Comparison of ENCODE assay signal across 14 mouse cellular contexts in genomic region chr12:69471876-69472275, GRCm38 (mm10).
"Had no signal": no experiment of that assay in that cellular context is flagged by ENCODE, and none has a peak within 500 bp of the region (broad histone marks: within the 10 kb centered on the region; RNA-seq: fewer than 3 reads in every experiment).

No protein-coding gene starts in this region.

- H3K9ac ChIP-seq: limb, embryonic 13.5 days; liver, embryonic 15.5 days; neural tube, embryonic 13.5 days had no signal

- H3K27me3 ChIP-seq: limb, embryonic 13.5 days; liver, embryonic 15.5 days; neural tube, embryonic 13.5 days had no signal

- H3K4me2 ChIP-seq: limb, embryonic 13.5 days; liver, embryonic 15.5 days; neural tube, embryonic 13.5 days had no signal

- ATAC-seq: lung, postnatal 0 days had no signal

- H3K4me3 ChIP-seq: limb, embryonic 13.5 days; liver, embryonic 15.5 days; midbrain, embryonic 10.5 days; neural tube, embryonic 13.5 days had no signal

- DNase-seq: kidney, postnatal 14 days; left cerebral cortex, postnatal 4 days; lung, adult 2 months; lung, postnatal 36 days; midbrain, embryonic 14.5 days; retina, postnatal 1 day; right cerebral cortex, postnatal 4 days; thymus, postnatal 4 days had no signal

- H3K36me3 ChIP-seq: limb, embryonic 13.5 days; liver, embryonic 15.5 days; midbrain, embryonic 10.5 days; neural tube, embryonic 13.5 days had no signal

- H3K27ac ChIP-seq: limb, embryonic 13.5 days; liver, embryonic 15.5 days; midbrain, embryonic 10.5 days; neural tube, embryonic 13.5 days; stomach, postnatal 0 days had no signal

- H3K9me3 ChIP-seq: limb, embryonic 13.5 days; liver, embryonic 15.5 days; midbrain, embryonic 10.5 days; neural tube, embryonic 13.5 days had no signal
